Mouse (Mus musculus) olfactory bulb, adult 2 months (tissue): ENCODE measurements around the gene Rab1b.

Experiments
- CTCF ChIP-seq: fragments of 200-500 bp; IDR thresholded peaks from 2 replicates; pipeline ENCODE4 v1.5.1; 2012; ENCODE audit warnings: low read depth, mild to moderate bottlenecking, low read length, moderate library complexity; ENCODE audit not compliant: insufficient read depth
- POLR2A ChIP-seq: fragments of 200-500 bp; IDR thresholded peaks from 2 replicates; pipeline ENCODE4 v1.6.1; 2012; ENCODE audit warnings: mild to moderate bottlenecking, low read depth, low read length, moderate library complexity; ENCODE audit not compliant: insufficient read depth

DNA sequence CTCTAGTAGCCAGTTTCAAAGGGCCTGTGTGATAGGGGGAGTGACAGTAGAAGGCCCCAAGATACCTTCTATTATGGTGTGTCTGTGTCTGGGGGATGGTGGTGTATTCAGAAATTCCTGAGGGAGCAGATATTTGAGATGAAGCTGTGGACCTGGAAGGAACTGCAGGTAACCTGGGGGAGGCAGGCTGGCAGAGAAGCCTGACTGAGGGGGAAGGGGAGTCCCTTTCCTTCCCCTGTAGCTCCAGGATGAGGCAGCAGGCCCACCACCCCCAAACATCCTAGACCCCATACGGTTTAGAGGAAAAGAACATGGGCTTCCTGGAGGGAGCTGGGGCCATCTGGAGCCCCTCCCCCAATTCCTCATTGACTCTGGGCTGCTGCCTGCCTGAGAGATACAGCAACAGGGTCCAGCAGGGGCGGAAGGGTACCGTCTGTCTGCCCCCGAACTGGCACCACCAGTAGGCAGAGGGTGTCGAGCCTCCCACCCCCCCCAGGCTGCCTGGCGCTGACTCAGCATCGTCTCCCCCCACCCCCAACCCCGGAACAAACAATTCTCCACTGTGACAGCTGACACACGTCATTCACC lies 10.9 kb downstream of the Rab1b start:
- TF ChIP-seq CTCF (no peak), POLR2A (no peak)
